Mouse (Mus musculus): Measurements from ENCODE around the gene Dnm3. TPM values are rescaled to one million over a fixed set of nuclear protein-coding genes. Genes with fewer than 3 reads are reported as not detected.

The Dnm3 gene
- polyA plus RNA-seq, 2 experiments, result 14.7 to 21.9 TPM

DNA sequence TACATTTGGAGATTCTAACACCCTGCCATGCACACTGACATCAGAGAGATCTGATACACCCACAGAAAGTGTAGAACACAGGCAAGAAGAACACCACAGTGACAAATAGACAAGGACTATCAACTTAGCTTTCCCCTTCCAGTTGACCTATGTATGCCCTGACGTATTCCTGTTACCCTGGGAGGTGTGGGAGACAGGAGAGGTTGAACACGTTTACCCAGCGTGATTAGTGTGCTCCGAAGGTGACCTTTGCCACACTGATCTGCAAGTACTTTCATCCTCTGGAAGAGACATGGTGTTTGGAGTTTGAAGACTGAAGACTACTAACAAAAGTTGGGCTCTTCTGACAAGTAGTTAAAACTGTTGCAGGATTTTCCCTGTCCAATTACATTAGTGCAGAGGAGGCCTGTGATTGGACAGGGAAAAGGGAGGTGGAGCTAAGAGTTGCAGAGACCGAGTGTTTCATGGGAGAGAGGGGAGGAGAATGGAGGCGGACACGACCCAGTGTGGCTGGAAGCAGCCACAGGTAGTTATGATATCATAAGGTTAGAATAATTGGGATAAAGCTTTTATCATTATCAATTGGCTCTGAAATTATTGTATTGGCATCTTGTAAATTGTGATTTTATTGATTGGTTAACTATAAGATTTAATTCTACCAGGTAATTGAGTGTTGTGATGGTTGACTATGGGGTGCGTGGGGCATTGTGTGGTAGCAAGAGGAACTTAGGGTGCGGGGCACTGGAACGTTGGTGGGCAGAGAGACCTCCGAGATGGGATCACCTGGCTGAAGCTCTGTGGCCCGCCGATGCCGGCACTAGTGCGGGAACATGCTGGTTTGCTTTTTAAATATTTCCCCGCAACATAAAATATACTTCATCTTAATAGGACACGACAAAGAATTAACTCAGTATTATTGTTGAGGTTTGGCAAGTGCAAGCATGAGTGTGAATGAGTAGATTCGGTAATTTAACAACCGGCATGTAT, 519.6 kb downstream of the Dnm3 start:
- no peak overlapping the region for H3K27ac ChIP-seq (replicated peaks; ENCODE audit: low read depth, low read length)
- WGBS, result 76% methylated on average over 19 of the region's 19 CpGs
- DNase-seq (ENCODE audit: low spot score) (no peak), ATAC-seq (ENCODE audit: low FRiP score, low read depth) (no peak)
- no peak overlapping the region for H3K9ac ChIP-seq (ENCODE audit: low read depth, low read length, severe bottlenecking)
- no peaks in the 10 kb centered on the region for H3K27me3 ChIP-seq (ENCODE audit: control insufficient read depth, insufficient read depth, low read length)
- no peaks in the 10 kb centered on the region for H3K9me3 ChIP-seq (ENCODE audit: control insufficient read depth, low read length)
- no peak overlapping the region for H3K4me2 ChIP-seq (replicated peaks; ENCODE audit: low read depth, low read length, severe bottlenecking)
- H3K36me3 ChIP-seq (ENCODE audit: control insufficient read depth, insufficient read depth, low read length), result no peaks in the 10 kb centered on the region
- H3K4me1 ChIP-seq (ENCODE audit: control insufficient read depth, insufficient read depth, low read length), result peaks cover 4% of the 10 kb centered on the region; the same call in 1 of the 2 replicates
- no peak for TF ChIP-seq POLR2A (IDR thresholded peaks at IDR 0.05; ENCODE audit: borderline replicate concordance, extremely low read depth, insufficient read depth, insufficient read length)
- H3K4me3 ChIP-seq (replicated peaks; ENCODE audit: low read length), result no peak overlapping the region

DNA sequence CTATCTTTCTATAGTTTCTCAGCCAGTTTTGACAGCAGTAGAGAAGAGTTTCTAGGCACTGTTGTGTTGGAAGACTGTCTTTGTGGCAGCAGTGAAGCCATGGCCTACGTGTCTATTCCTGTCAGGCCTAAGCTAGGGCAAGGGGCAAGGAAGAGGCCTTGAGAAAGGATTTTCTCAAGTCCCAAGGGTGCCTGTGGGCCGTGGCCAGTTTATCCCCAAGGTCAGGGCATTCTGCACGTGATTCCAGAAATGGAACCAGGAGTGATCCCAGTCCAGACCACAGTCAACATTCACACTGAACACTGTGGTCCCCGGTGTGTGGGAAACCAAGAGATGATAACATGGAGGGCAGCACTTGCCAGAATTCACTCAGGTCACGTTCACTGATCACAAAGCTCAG, 522.0 kb downstream of the Dnm3 start:
- H3K9ac ChIP-seq (ENCODE audit: low read depth, low read length, severe bottlenecking), result no peak overlapping the region
- no peak for ATAC-seq (ENCODE audit: low FRiP score, low read depth)
- DNase-seq (ENCODE audit: low spot score), result no peak
- 65% methylated on average over 5 of the region's 5 CpGs for WGBS
- no peaks in the 10 kb centered on the region for H3K9me3 ChIP-seq (ENCODE audit: control insufficient read depth, low read length)
- H3K4me1 ChIP-seq (ENCODE audit: control insufficient read depth, insufficient read depth, low read length), result no peaks in the 10 kb centered on the region
- H3K27ac ChIP-seq (replicated peaks; ENCODE audit: low read depth, low read length), result no peak overlapping the region
- no peaks in the 10 kb centered on the region for H3K27me3 ChIP-seq (ENCODE audit: control insufficient read depth, insufficient read depth, low read length)
- no peak overlapping the region for H3K4me2 ChIP-seq (replicated peaks; ENCODE audit: low read depth, low read length, severe bottlenecking)
- no peaks in the 10 kb centered on the region for H3K36me3 ChIP-seq (ENCODE audit: control insufficient read depth, insufficient read depth, low read length)
- H3K4me3 ChIP-seq (replicated peaks; ENCODE audit: low read length), result no peak overlapping the region
- no peak for TF ChIP-seq POLR2A (IDR thresholded peaks at IDR 0.05; ENCODE audit: borderline replicate concordance, extremely low read depth, insufficient read depth, insufficient read length)

DNA sequence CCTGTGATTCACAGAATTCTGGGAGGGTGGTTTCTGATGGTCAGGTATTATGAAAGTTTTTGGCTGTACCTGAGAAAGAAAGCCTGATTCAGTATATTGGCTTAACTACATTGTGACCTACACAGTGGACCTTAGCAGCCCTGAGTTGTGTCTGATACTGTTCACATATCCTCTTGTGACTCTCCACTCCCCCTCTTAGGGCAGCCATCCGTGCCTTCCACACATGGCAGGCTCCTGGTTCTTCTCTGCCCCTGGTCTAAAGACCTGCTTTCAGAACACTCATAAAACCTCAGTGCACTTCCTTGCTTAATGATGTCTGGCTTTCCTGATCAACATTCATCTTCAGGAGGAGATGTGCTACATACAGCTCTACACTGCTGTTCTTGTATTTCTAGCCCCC, 525.2 kb downstream of the Dnm3 start:
- no peaks in the 10 kb centered on the region for H3K36me3 ChIP-seq (ENCODE audit: control insufficient read depth, insufficient read depth, low read length)
- H3K4me2 ChIP-seq (replicated peaks; ENCODE audit: low read depth, low read length, severe bottlenecking), result no peak overlapping the region
- no peak overlapping the region for H3K4me3 ChIP-seq (replicated peaks; ENCODE audit: low read length)
- no peak overlapping the region for H3K27ac ChIP-seq (replicated peaks; ENCODE audit: low read depth, low read length)
- ATAC-seq (ENCODE audit: low FRiP score, low read depth), result no peak
- H3K9ac ChIP-seq (ENCODE audit: low read depth, low read length, severe bottlenecking), result no peak overlapping the region
- H3K4me1 ChIP-seq (ENCODE audit: control insufficient read depth, insufficient read depth, low read length), result no peaks in the 10 kb centered on the region
- 40% methylated on average over 1 of the region's 1 CpGs for WGBS
- H3K27me3 ChIP-seq (ENCODE audit: control insufficient read depth, insufficient read depth, low read length), result no peaks in the 10 kb centered on the region
- no peaks in the 10 kb centered on the region for H3K9me3 ChIP-seq (ENCODE audit: control insufficient read depth, low read length)
- TF ChIP-seq POLR2A (IDR thresholded peaks at IDR 0.05; ENCODE audit: borderline replicate concordance, extremely low read depth, insufficient read depth, insufficient read length), result no peak
- DNase-seq (ENCODE audit: low spot score), result no peak

DNA sequence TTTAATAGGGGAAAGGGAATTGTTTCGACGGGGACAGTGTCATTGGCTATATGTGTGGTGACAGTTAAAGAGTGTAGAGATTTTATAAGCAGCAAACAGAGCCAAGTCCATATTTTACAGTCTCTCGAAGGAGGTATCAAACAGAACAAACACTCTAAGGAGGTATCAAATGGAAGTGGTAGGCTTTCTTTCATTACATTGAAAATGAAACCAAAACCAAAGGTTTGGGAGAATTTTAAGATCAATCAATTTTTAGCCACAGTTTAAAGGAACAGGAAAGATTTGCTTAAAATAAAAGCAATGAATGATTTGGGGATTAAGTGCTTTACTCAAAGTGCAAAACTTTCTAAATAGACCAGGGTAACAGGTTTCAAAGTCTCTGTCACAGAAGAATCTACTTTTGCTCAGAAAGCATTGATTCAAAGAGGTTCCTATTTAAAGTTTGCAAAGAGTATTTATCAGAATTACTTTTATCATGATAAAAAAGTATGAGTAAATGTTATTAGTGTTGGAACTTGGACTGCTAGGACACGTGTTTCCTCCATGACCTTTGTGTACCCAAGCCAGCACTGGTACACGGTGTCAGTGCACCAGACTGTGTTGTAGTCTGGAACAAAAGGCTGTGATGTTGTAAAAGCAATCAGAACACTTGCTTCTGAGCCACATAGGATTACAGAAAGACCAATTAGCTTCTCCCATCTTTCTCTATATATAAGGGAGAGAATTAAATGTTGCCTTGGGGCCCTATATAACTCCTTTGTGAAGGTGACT, 526.6 kb downstream of the Dnm3 start:
- 62% methylated on average over 5 of the region's 5 CpGs for whole genome bisulfite sequencing
- H3K4me1 ChIP-seq (ENCODE audit: control insufficient read depth, insufficient read depth, low read length), result no peaks in the 10 kb centered on the region
- H3K27ac ChIP-seq (replicated peaks; ENCODE audit: low read depth, low read length), result no peak overlapping the region
- no peak overlapping the region for H3K9ac ChIP-seq (ENCODE audit: low read depth, low read length, severe bottlenecking)
- no peaks in the 10 kb centered on the region for H3K27me3 ChIP-seq (ENCODE audit: control insufficient read depth, insufficient read depth, low read length)
- no peak overlapping the region for H3K4me2 ChIP-seq (replicated peaks; ENCODE audit: low read depth, low read length, severe bottlenecking)
- no peak overlapping the region for H3K4me3 ChIP-seq (replicated peaks; ENCODE audit: low read length)
- H3K36me3 ChIP-seq (ENCODE audit: control insufficient read depth, insufficient read depth, low read length), result no peaks in the 10 kb centered on the region
- no peak for ATAC-seq (ENCODE audit: low FRiP score, low read depth)
- TF ChIP-seq POLR2A (IDR thresholded peaks at IDR 0.05; ENCODE audit: borderline replicate concordance, extremely low read depth, insufficient read depth, insufficient read length), result no peak
- DNase-seq (ENCODE audit: low spot score), result no peak
- no peaks in the 10 kb centered on the region for H3K9me3 ChIP-seq (ENCODE audit: control insufficient read depth, low read length)

DNA sequence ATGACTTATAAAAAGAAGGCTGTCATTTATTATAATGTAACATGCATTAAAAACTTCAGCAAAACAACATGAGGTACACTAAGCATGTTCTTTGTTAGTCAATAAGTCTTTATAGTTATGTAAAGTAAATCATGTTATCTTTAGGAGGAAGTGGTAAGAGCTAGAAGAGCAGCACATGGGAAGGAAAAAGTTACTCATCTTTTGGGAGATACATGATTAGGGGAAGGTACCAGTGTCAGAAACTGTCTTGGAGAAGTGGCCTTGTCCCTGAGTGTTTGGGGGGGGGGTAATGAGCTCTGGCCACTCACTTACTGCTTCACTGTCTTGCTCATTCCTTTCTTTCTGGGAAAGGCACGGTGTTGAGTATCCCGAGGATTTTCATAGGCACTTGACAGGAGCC, 535.8 kb downstream of the Dnm3 start:
- no peak overlapping the region for H3K9ac ChIP-seq (ENCODE audit: low read depth, low read length, severe bottlenecking)
- TF ChIP-seq POLR2A (IDR thresholded peaks at IDR 0.05; ENCODE audit: borderline replicate concordance, extremely low read depth, insufficient read depth, insufficient read length), result no peak
- H3K9me3 ChIP-seq (ENCODE audit: control insufficient read depth, low read length), result no peaks in the 10 kb centered on the region
- ATAC-seq (ENCODE audit: low FRiP score, low read depth) (no peak), DNase-seq (ENCODE audit: low spot score) (no peak)
- H3K27ac ChIP-seq (replicated peaks; ENCODE audit: low read depth, low read length), result no peak overlapping the region
- no peaks in the 10 kb centered on the region for H3K27me3 ChIP-seq (ENCODE audit: control insufficient read depth, insufficient read depth, low read length)
- no peaks in the 10 kb centered on the region for H3K4me1 ChIP-seq (ENCODE audit: control insufficient read depth, insufficient read depth, low read length)
- H3K4me3 ChIP-seq (replicated peaks; ENCODE audit: low read length), result no peak overlapping the region
- WGBS, result 92% methylated on average over 2 of the region's 2 CpGs
- no peak overlapping the region for H3K4me2 ChIP-seq (replicated peaks; ENCODE audit: low read depth, low read length, severe bottlenecking)
- no peaks in the 10 kb centered on the region for H3K36me3 ChIP-seq (ENCODE audit: control insufficient read depth, insufficient read depth, low read length)

MicroRNAs encoded within 50 kb of the gene (microRNA counts, 519-probe panel; counts per million panel counts)
- microRNA mmu-miR-199a-3p (6,025 counts per million, percentile 100 among the panel's probes with 10 or more counts), microRNA mmu-miR-199a-5p (5,995 counts per million, percentile 100 among the panel's probes with 10 or more counts), microRNA mmu-miR-214 (4,208 counts per million, percentile 83 among the panel's probes with 10 or more counts)

Small RNAs within 50 kb of the gene (microRNA-seq; reads per million reads assigned to microRNA genes)
- gene Mir199a-2, result 431 reads per million, percentile 63 among the genes with 10 or more reads in this experiment
- 30,540 reads per million, percentile 97 among the genes with 10 or more reads in this experiment for gene Mir214

Other genes starting within 250 kb of the Dnm3 start
- gene Mettl13, start 70.5 kb upstream of the Dnm3 start, polyA plus RNA-seq (2012; rRNA removed), result 16.3 and 17.9 TPM in 2 replicates
- 17.0 and 18.3 TPM in 2 replicates for gene Mettl13, start 70.5 kb upstream of the Dnm3 start, polyA plus RNA-seq (2014; fragmentation: Nextera tagmentation; extraction: Ambion mirVana)
- gene Vamp4, start 92.5 kb upstream of the Dnm3 start, polyA plus RNA-seq (2012; rRNA removed), result 35.5 and 47.0 TPM in 2 replicates
- 68.9 and 73.5 TPM in 2 replicates for gene Vamp4, start 92.5 kb upstream of the Dnm3 start, polyA plus RNA-seq (2014; fragmentation: Nextera tagmentation; extraction: Ambion mirVana)
- 0.22 and 0.23 TPM in 2 replicates for gene Myoc, start 161.1 kb upstream of the Dnm3 start, polyA plus RNA-seq (2012; rRNA removed)
- not detected in 2 replicates for gene Myoc, start 161.1 kb upstream of the Dnm3 start, polyA plus RNA-seq (2014; fragmentation: Nextera tagmentation; extraction: Ambion mirVana)
- not detected in 2 replicates for gene Myocos, start 180.2 kb upstream of the Dnm3 start, polyA plus RNA-seq (2012; rRNA removed)
- gene Myocos, start 180.2 kb upstream of the Dnm3 start, polyA plus RNA-seq (2014; fragmentation: Nextera tagmentation; extraction: Ambion mirVana), result not detected in 2 replicates

All from limb, embryonic 14.5 days (tissue).